7 mouse cellular contexts compared by ENCODE assay signal in genomic region chr9:110672462-110673106, GRCm38 (mm10). TPM values are rescaled to one million over a fixed set of nuclear protein-coding genes. Genes with fewer than 3 reads are reported as not detected.
A peak's percentile ranks its signal among the peaks of the same experiment; 100 is the strongest.
DNase-seq lines count a peak whose midpoint lies in the region; ATAC-seq and TF ChIP-seq lines count a peak whose summit lies in the region.

No protein-coding gene starts in this region.

- H3K27me3 ChIP-seq in limb, embryonic 15.5 days = no peaks in the 10 kb centered on the region

- intact Hi-C loops in heart, postnatal 10 days (cut with DNase I) = loop anchor here (2.0 to 5.0 kb wide), 2 partner anchors 16 to 35 kb away; partner anchors contain the start of gene Ccdc12

- TF ChIP-seq CTCF in cortical plate, adult 2 months (IDR thresholded peaks at IDR 0.05; ENCODE audit: extremely low read depth, insufficient read depth, low read length) = peak; percentile 56
- TF ChIP-seq CTCF in olfactory bulb, adult 2 months (IDR thresholded peaks at IDR 0.05; ENCODE audit: insufficient read depth, low read depth, low read length) = 0 out of 2 replicates have a peak, but pooled peaks have one; percentile 13

- H3K36me3 ChIP-seq in limb, embryonic 15.5 days = no peaks in the 10 kb centered on the region

- H3K4me3 ChIP-seq in cortical plate, adult 2 months (ENCODE audit: insufficient read depth, low read length) = no peak overlapping the region
- no peak overlapping the region for H3K4me3 ChIP-seq in limb, embryonic 15.5 days
- no peak overlapping the region for H3K4me3 ChIP-seq in olfactory bulb, adult 2 months (ENCODE audit: insufficient read depth, low read depth, low read length)

- peak; percentile 32; the same call in 1 of the 2 replicates for ATAC-seq in limb, embryonic 15.5 days (ENCODE audit: insufficient number of reproducible peaks, low FRiP score, low TSS enrichment, low read depth)

- peak overlapping the region; percentile 62 for H3K27ac ChIP-seq in cortical plate, adult 2 months (ENCODE audit: insufficient read depth, low read length)
- no peak overlapping the region for H3K27ac ChIP-seq in limb, embryonic 15.5 days
- peak overlapping the region; percentile 63; the same call in 1 of the 2 replicates for H3K27ac ChIP-seq in olfactory bulb, adult 2 months (ENCODE audit: insufficient read depth, low read depth, low read length)

- WGBS in limb, embryonic 15.5 days = 67% methylated on average over 7 of the region's 7 CpGs
- WGBS in olfactory bulb, adult 2 months = 56% methylated on average over 7 of the region's 7 CpGs

- H3K9ac ChIP-seq in limb, embryonic 15.5 days = no peak overlapping the region

- no peak overlapping the region for H3K4me2 ChIP-seq in limb, embryonic 15.5 days

- H3K4me1 ChIP-seq in cortical plate, adult 2 months (ENCODE audit: control insufficient read depth, insufficient read depth, low read length) = peaks cover 7% of the 10 kb centered on the region
- H3K4me1 ChIP-seq in limb, embryonic 15.5 days = no peaks in the 10 kb centered on the region; the same call in 1 of the 2 replicates
- peaks cover 37% of the 10 kb centered on the region for H3K4me1 ChIP-seq in olfactory bulb, adult 2 months (ENCODE audit: control insufficient read depth, insufficient read depth, low read length)

- DNase-seq in 3T3-L1 (ENCODE audit: low read depth, low spot score) = peak; percentile 42
- DNase-seq in A20 (ENCODE audit: low read depth, low spot score) = peak; percentile 47
- DNase-seq in heart, postnatal 10 days = peak; percentile 54 to 58
- no peak for DNase-seq in urinary bladder, postnatal 36 days (ENCODE audit: low spot score in 2 of 2)

- H3K9me3 ChIP-seq in limb, embryonic 15.5 days = no peaks in the 10 kb centered on the region

- no peak for TF ChIP-seq POLR2A in cortical plate, adult 2 months (IDR thresholded peaks at IDR 0.05; ENCODE audit: extremely low read depth, insufficient read depth, low read length)
- no peak for TF ChIP-seq POLR2A in olfactory bulb, adult 2 months (IDR thresholded peaks at IDR 0.05; ENCODE audit: insufficient read depth, low read depth, low read length)

RNA-seq across cellular contexts. Expression of gene Ccdc12, which starts 16.3 kb away (rescaled TPM):
- 100 and 103 TPM in 2 replicates for polyA plus RNA-seq in cortical plate, adult 2 months (2012; rRNA removed)
- total RNA-seq in heart, postnatal 10 days (2021) = 10 to 100 TPM; 69.6 to 78.9 TPM
- polyA plus RNA-seq in limb, embryonic 15.5 days (2015; fragmentation: Nextera tagmentation; extraction: Ambion mirVana) = 116 and 126 TPM in 2 replicates
- polyA plus RNA-seq in olfactory bulb, adult 2 months (2012; ENCODE audit: insufficient read depth, insufficient read length, low replicate concordance, missing spikeins) = not detected in 2 replicates

RNA-seq across cellular contexts. Expression of gene Nbeal2, which starts 18.6 kb away (rescaled TPM):
- polyA plus RNA-seq in cortical plate, adult 2 months (2012; rRNA removed) = 10.0 and 10.7 TPM in 2 replicates
- total RNA-seq in heart, postnatal 10 days (2021) = 1 to 10 TPM; 8.3 to 8.7 TPM
- 5.7 and 5.8 TPM in 2 replicates for polyA plus RNA-seq in limb, embryonic 15.5 days (2015; fragmentation: Nextera tagmentation; extraction: Ambion mirVana)
- not detected in 2 replicates for polyA plus RNA-seq in olfactory bulb, adult 2 months (2012; ENCODE audit: insufficient read depth, insufficient read length, low replicate concordance, missing spikeins)

RNA-seq across cellular contexts. Expression of gene Nradd, which starts 48.3 kb away (rescaled TPM):
- polyA plus RNA-seq in cortical plate, adult 2 months (2012; rRNA removed) = 2.5 and 3.7 TPM in 2 replicates
- total RNA-seq in heart, postnatal 10 days (2021) = 1 to 10 TPM; 2.2 to 2.3 TPM
- 43.5 and 46.4 TPM in 2 replicates for polyA plus RNA-seq in limb, embryonic 15.5 days (2015; fragmentation: Nextera tagmentation; extraction: Ambion mirVana)
- not detected in 2 replicates for polyA plus RNA-seq in olfactory bulb, adult 2 months (2012; ENCODE audit: insufficient read depth, insufficient read length, low replicate concordance, missing spikeins)

Comparison
In these comparisons a context has a peak if more than half of its experiments do, and no peak if none do; other contexts are left out.
1. DNase-seq: peak in 3T3-L1 (single experiment), A20 (single experiment) and heart, postnatal 10 days (2 of 2); none in urinary bladder, postnatal 36 days (0 of 2).
2. RNA of gene Ccdc12, which starts 16.3 kb away (polyA plus RNA-seq): 116 to 126 TPM in limb, embryonic 15.5 days and 100 to 103 TPM in cortical plate, adult 2 months; not detected in olfactory bulb, adult 2 months; every median in the first group is over 100 times any median in the second.